Mouse (Mus musculus) myocyte (in vitro differentiated cells): ENCODE results near the gene Eva1c.

ENCODE experiments used
- CEBPB ChIP-seq: IDR thresholded peaks from 2 replicates; pipeline ENCODE4 v1.6.1; 2011; ENCODE audit warnings: mild to moderate bottlenecking, moderate library complexity; ENCODE audit not compliant: poor library complexity, insufficient read depth, severe bottlenecking
- E2F4 ChIP-seq: IDR thresholded peaks from one replicate; pipeline ENCODE4 v1.6.1; 2011; ENCODE audit warnings: mild to moderate bottlenecking, control low read depth, moderate library complexity; ENCODE audit not compliant: insufficient read depth
- MAX ChIP-seq: IDR thresholded peaks from one replicate; pipeline ENCODE4 v1.6.1; 2011; ENCODE audit warnings: low read depth, mild to moderate bottlenecking, control low read depth
- MYOD1 ChIP-seq, 3 experiments: IDR thresholded peaks; one replicate each; pipeline ENCODE4 v1.6.1; 2011; ENCODE audit warnings: control low read depth in 2 of 3, low read depth in 2 of 3, mild to moderate bottlenecking in 2 of 3, moderate library complexity in 1 of 3; ENCODE audit not compliant: insufficient read length in 2 of 3, control insufficient read depth in 1 of 3
- MYOG ChIP-seq, 3 experiments: IDR thresholded peaks; one replicate each; pipeline ENCODE4 v1.6.1; 2011; ENCODE audit warnings: control low read depth in 2 of 3, low read depth in 2 of 3, mild to moderate bottlenecking in 2 of 3; ENCODE audit not compliant: insufficient read length in 2 of 3, control insufficient read depth in 1 of 3, insufficient read depth in 1 of 3
- POLR2A ChIP-seq: IDR thresholded peaks from one replicate; pipeline ENCODE4 v1.6.1; 2011; ENCODE audit warnings: low read depth, mild to moderate bottlenecking, control low read depth, moderate library complexity; ENCODE audit not compliant: insufficient read length
- POLR2AphosphoS2 ChIP-seq: IDR thresholded peaks from one replicate; pipeline ENCODE4 v1.6.1; 2011; ENCODE audit warnings: low read depth, control low read depth; ENCODE audit not compliant: insufficient read length
- REST ChIP-seq: IDR thresholded peaks from one replicate; pipeline ENCODE4 v1.6.1; 2011; ENCODE audit warnings: mild to moderate bottlenecking, control low read depth, moderate library complexity; ENCODE audit not compliant: insufficient read depth, insufficient read length
- SRF ChIP-seq: IDR thresholded peaks from one replicate; pipeline ENCODE4 v1.6.1; 2011; ENCODE audit warnings: low read depth; ENCODE audit not compliant: control insufficient read depth, insufficient read length
- TCF12 ChIP-seq: IDR thresholded peaks from one replicate; pipeline ENCODE4 v1.6.1; 2011; ENCODE audit warnings: mild to moderate bottlenecking, control low read depth; ENCODE audit not compliant: poor library complexity, insufficient read depth, severe bottlenecking
- TCF3 ChIP-seq: IDR thresholded peaks from one replicate; pipeline ENCODE4 v1.6.1; 2011; ENCODE audit warnings: low read depth, control low read depth; ENCODE audit not compliant: insufficient read length
- USF1 ChIP-seq: IDR thresholded peaks from one replicate; pipeline ENCODE4 v1.6.1; 2011; ENCODE audit warnings: low read depth, mild to moderate bottlenecking, control low read depth, moderate library complexity

DNA sequence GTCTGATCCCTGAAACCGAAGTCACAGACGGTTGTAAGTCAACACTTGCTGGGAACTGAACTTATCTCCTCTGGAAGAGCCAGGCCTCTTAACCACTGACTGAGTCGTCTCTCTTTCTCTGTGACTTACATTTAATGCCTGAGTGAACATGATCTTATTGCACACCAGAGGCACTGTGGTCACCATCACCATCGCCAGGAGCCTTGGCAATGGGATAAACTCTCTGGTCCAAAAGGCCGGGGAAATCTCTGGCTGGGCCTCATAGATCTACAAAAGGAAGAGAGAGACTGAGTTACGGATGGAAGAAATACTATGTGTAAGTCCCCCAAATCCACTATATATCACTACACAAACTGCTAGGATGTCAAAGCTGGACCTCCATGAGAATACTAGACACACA, 35.6 kb upstream of the Eva1c start:
- TF ChIP-seq POLR2AphosphoS2 (no peak), USF1 (no peak), CEBPB (no peak), MAX (no peak), TCF12 (no peak), POLR2A (no peak), MYOG (IDR thresholded peaks at IDR 0.05; ENCODE audit: control insufficient read depth in 1 of 3, insufficient read depth in 1 of 3, insufficient read length in 2 of 3, low read depth in 2 of 3) (no peak), MYOD1 (IDR thresholded peaks at IDR 0.05; ENCODE audit: control insufficient read depth in 1 of 3, insufficient read length in 2 of 3, low read depth in 2 of 3) (no peak), REST (no peak), TCF3 (no peak), E2F4 (no peak), SRF (no peak)
